Mouse (Mus musculus): Measurements from ENCODE around the gene Gbx2.

Gbx2 gene

GRCm38 (mm10) chr1:89902236-89902635 is 28.7 kb downstream of the Gbx2 start:
- no peak for DNase-seq

GRCm38 (mm10) chr1:89901381-89901780 is 29.6 kb downstream of the Gbx2 start:
- no peak for DNase-seq

DNA sequence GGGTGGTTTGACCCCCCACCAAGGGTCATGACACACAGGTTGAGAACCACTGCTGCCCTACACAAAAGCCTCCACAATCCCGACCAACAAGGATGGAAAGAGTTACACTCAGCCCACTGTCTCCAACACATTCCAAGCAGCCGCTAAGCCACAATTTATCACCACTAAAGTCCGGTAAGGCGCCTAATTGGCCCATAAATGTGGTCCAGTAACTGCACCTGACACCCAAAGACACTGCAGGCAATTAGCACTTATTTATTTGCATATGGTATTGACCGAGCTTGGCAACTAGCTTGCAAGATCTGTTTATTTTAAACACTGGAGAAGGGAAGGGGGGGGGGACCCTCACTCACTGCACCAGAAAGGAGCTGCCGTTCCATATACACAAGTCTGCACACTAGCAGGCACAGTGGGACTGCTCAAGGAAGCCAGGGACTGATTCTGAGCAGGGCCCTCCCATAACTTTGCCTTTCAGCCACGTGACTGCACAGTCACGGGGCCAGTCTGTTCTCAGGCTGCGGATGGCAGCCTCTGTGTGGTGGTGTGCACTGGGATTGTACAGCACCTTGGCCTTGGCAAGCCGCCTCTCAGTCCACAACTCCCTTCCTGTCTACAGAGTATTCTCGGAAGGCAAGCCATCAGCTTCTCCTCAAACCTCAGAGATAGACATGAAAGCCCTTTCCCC is 31.1 kb downstream of the Gbx2 start:
- no peak for DNase-seq

DNA sequence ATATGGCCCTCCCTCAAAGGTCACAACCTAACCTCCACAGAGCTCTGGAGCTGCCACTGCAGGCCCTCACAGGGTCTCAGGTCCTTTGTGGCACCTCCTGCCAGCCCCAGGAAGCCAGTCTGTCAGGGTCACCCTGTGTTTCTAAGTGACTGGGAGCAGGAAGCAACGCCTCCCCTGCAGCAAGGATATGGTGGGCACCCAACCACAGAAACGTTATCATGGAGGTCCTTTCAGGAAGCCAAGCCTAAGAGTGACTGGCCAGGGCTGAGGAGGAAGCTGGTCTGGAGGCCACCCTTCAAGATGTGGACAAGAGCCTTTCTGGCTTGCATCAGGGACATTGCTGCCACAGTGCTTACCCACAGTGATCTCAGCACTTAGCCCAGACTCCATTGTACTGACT is 31.9 kb downstream of the Gbx2 start:
- DNase-seq = no peak

GRCm38 (mm10) chr1:89895801-89896200 is 35.2 kb downstream of the Gbx2 start:
- no peak for DNase-seq

DNA sequence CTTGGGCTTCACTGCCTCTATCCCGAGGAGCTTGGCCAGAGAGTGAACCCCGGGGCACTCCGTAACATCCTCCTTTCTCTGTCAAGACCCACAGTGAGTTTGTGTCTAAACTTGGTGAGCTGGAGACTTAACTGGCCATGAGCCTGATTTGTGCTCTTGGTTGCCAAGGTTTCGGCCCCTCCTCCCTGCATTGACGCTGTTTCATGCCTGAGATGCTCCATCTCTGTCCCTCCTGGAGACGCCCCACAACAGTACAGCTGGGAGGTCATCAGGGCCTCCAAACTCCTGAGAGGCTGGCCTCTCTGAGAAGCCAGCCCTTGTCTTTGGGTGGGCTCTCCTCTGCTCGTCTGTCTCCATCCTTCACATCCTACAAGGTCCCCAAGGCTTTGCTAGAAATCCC is 38.7 kb downstream of the Gbx2 start:
- no peak for DNase-seq

DNA sequence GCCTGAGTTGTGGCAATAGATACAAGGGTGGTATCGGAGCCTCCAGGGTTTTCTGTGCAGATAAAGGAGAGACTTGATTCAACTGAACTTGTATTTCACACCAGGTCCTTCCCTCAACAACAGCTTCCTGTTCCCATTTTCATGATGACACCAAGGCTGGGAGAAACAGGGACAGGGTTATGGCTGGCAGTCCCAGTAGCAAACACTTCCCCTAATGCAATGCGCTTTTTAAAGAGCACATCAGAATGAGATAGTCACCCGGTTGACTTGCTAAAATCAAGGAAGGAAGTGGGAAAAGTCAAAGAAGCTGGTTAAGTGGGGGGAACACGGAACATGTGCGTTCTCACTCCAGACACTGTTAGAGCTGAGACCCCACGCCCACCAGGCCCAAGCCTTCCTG is 39.6 kb downstream of the Gbx2 start:
- DNase-seq = no peak

DNA sequence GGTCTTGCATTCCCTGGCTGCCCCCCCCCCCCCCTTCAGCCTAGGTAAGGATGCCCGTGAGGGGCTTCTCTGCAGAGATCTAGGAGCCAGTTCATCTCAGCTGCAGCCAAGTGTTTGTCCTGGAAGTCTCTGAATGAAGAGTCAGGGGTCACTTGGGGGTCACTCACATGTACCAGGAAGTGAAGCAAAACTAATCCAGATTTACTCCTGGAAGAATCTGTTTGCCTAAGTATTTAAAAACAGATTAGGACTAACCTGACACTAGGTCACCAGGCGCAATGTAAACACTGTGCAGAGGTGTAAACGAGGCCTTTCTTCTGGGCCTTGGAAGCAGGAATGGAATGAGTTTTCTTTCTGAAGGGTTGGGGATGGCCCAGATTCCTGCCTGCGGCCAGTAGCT is 45.3 kb downstream of the Gbx2 start:
- no peak for DNase-seq

- DNase-seq = no peak
Observed at GRCm38 (mm10) chr1:89884335-89884734, 46.6 kb downstream of the Gbx2 start.

- no peak for DNase-seq
Observed at GRCm38 (mm10) chr1:89880834-89881233, 50.1 kb downstream of the Gbx2 start.

DNA sequence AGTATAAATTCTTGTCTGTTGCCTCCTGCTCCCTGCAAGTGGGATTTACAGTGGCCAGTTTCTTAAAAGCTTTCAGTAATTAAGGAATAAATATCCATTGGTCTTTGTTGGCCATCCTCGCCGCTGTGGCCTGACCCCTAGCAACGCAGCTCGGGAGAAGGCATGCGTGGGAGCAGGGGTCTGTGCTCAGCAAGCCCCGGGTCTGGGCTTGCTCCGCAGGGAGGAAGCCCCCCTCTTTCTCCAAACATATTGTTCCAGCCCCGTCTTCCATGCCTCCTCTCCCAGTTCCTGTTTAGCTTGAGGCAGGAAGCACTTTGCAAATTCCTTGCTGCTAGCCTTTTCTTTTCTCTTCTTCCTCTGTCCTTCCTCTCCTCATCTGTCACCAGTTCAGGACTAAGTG is 50.8 kb downstream of the Gbx2 start:
- no peak for DNase-seq

DNA sequence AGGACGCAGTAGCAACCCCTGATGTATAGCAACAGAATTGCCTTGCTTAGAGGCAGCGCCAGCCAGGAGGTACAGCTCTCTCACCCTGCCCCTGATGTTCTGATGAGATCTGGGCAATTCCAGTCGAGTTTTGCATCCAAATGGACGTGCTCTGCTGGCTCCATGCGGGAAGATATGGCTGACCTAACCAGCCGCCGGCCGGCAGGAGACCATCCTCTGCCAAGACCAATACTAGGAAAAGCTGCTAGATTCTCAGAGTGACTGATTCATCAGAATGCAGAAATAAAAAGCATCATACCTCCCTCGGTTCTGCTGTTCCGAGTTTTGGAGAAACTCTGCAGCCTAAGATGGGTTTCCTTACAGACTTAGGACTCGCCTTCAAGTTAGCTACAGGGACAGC is 52.5 kb downstream of the Gbx2 start:
- DNase-seq = no peak

Data from right cerebral cortex, adult 18-20 months (tissue).